Mouse (Mus musculus): ENCODE data around the gene Kif5a. TPM values are rescaled to one million over a fixed set of nuclear protein-coding genes. Genes with fewer than 3 reads are reported as not detected.

The Kif5a gene
- polyA plus RNA-seq, 1 experiment = 3.7 TPM

- Histone ChIP-seq H3K27ac (ENCODE audit: insufficient read depth, low read depth, low read length) (no peak overlapping the region), H3K36me3 (ENCODE audit: control insufficient read depth, insufficient read depth, low read length) (peaks cover 3% of the 10 kb centered on the region), H3K4me3 (ENCODE audit: insufficient read depth, low read depth, low read length) (no peak overlapping the region), H3K4me1 (ENCODE audit: control insufficient read depth, insufficient read depth, low read length) (peaks cover 14% of the 10 kb centered on the region), H3K27me3 (replicated peaks; ENCODE audit: control insufficient read depth, insufficient read depth, low read length) (no peaks in the 10 kb centered on the region)
- TF ChIP-seq CTCF (conservative IDR thresholded peaks at IDR 0.05; ENCODE audit: insufficient read depth, insufficient read length, low read depth, low read length) (no peak), POLR2A (IDR thresholded peaks at IDR 0.05; ENCODE audit: low read depth, low read length) (no peak)
- 96% methylated on average over 7 of the region's 7 CpGs for WGBS
- no peak for DNase-seq
These were observed 21.0 kb upstream of the Kif5a start for GRCm38 (mm10) chr10:127284105-127284622.

GRCm38 (mm10) chr10:127282620-127283215 lies 19.6 kb upstream of the Kif5a start:
- 45% methylated on average over 13 of the region's 13 CpGs for WGBS
- Histone ChIP-seq H3K4me3 (ENCODE audit: insufficient read depth, low read depth, low read length) (no peak overlapping the region), H3K4me1 (ENCODE audit: control insufficient read depth, insufficient read depth, low read length) (peaks cover 12% of the 10 kb centered on the region), H3K36me3 (ENCODE audit: control insufficient read depth, insufficient read depth, low read length) (peaks cover 3% of the 10 kb centered on the region), H3K27ac (ENCODE audit: insufficient read depth, low read depth, low read length) (no peak overlapping the region), H3K27me3 (replicated peaks; ENCODE audit: control insufficient read depth, insufficient read depth, low read length) (no peaks in the 10 kb centered on the region)
- TF ChIP-seq POLR2A (IDR thresholded peaks at IDR 0.05; ENCODE audit: low read depth, low read length) = no peak
- no peak for TF ChIP-seq CTCF (conservative IDR thresholded peaks at IDR 0.05; ENCODE audit: insufficient read depth, insufficient read length, low read depth, low read length)
- DNase-seq = peak; percentile 39

GRCm38 (mm10) chr10:127281316-127281715 lies 18.2 kb upstream of the Kif5a start:
- Histone ChIP-seq H3K4me3 (ENCODE audit: insufficient read depth, low read depth, low read length) (no peak overlapping the region), H3K27ac (ENCODE audit: insufficient read depth, low read depth, low read length) (no peak overlapping the region), H3K27me3 (replicated peaks; ENCODE audit: control insufficient read depth, insufficient read depth, low read length) (no peaks in the 10 kb centered on the region), H3K4me1 (ENCODE audit: control insufficient read depth, insufficient read depth, low read length) (no peaks in the 10 kb centered on the region), H3K36me3 (ENCODE audit: control insufficient read depth, insufficient read depth, low read length) (peaks cover 3% of the 10 kb centered on the region)
- 68% methylated on average over 8 of the region's 8 CpGs for WGBS
- TF ChIP-seq CTCF (conservative IDR thresholded peaks at IDR 0.05; ENCODE audit: insufficient read depth, insufficient read length, low read depth, low read length) (no peak), POLR2A (IDR thresholded peaks at IDR 0.05; ENCODE audit: low read depth, low read length) (no peak)
- peak; percentile 43 for DNase-seq

- no peaks in the 10 kb centered on the region for H3K27me3 ChIP-seq (replicated peaks; ENCODE audit: control insufficient read depth, insufficient read depth, low read length)
- H3K27ac ChIP-seq (ENCODE audit: insufficient read depth, low read depth, low read length) = no peak overlapping the region
- DNase-seq = no peak
- no peaks in the 10 kb centered on the region for H3K4me1 ChIP-seq (ENCODE audit: control insufficient read depth, insufficient read depth, low read length)
- TF ChIP-seq CTCF (conservative IDR thresholded peaks at IDR 0.05; ENCODE audit: insufficient read depth, insufficient read length, low read depth, low read length) (peak; percentile 23; the same call in 1 of the 2 replicates), POLR2A (IDR thresholded peaks at IDR 0.05; ENCODE audit: low read depth, low read length) (no peak)
- 100% methylated on average over 2 of the region's 2 CpGs for WGBS
- H3K36me3 ChIP-seq (ENCODE audit: control insufficient read depth, insufficient read depth, low read length) = peaks cover 4% of the 10 kb centered on the region
- H3K4me3 ChIP-seq (ENCODE audit: insufficient read depth, low read depth, low read length) = no peak overlapping the region
These were observed 16.6 kb upstream of the Kif5a start for GRCm38 (mm10) chr10:127279730-127280129.

- H3K27me3 ChIP-seq (replicated peaks; ENCODE audit: control insufficient read depth, insufficient read depth, low read length) = no peaks in the 10 kb centered on the region
- H3K27ac ChIP-seq (ENCODE audit: insufficient read depth, low read depth, low read length) = no peak overlapping the region
- DNase-seq = no peak
- H3K4me3 ChIP-seq (ENCODE audit: insufficient read depth, low read depth, low read length) = no peak overlapping the region
- no peaks in the 10 kb centered on the region for H3K4me1 ChIP-seq (ENCODE audit: control insufficient read depth, insufficient read depth, low read length)
- TF ChIP-seq POLR2A (IDR thresholded peaks at IDR 0.05; ENCODE audit: low read depth, low read length) = no peak
- H3K36me3 ChIP-seq (ENCODE audit: control insufficient read depth, insufficient read depth, low read length) = 0 out of 2 replicates have a peak, but pooled peaks cover 1% of the 10 kb centered on the region
- WGBS = 91% methylated on average over 11 of the region's 11 CpGs
These were observed 11.3 kb upstream of the Kif5a start for GRCm38 (mm10) chr10:127274261-127275022.

- WGBS = 91% methylated on average over 5 of the region's 5 CpGs
- H3K27ac ChIP-seq (ENCODE audit: insufficient read depth, low read depth, low read length) = no peak overlapping the region
- no peaks in the 10 kb centered on the region for H3K27me3 ChIP-seq (replicated peaks; ENCODE audit: control insufficient read depth, insufficient read depth, low read length)
- TF ChIP-seq POLR2A (IDR thresholded peaks at IDR 0.05; ENCODE audit: low read depth, low read length) (no peak), CTCF (conservative IDR thresholded peaks at IDR 0.05; ENCODE audit: insufficient read depth, insufficient read length, low read depth, low read length) (no peak)
- H3K4me1 ChIP-seq (ENCODE audit: control insufficient read depth, insufficient read depth, low read length) = peaks cover 2% of the 10 kb centered on the region
- 0 out of 2 replicates have a peak, but pooled peaks cover 1% of the 10 kb centered on the region for H3K36me3 ChIP-seq (ENCODE audit: control insufficient read depth, insufficient read depth, low read length)
- no peak overlapping the region for H3K4me3 ChIP-seq (ENCODE audit: insufficient read depth, low read depth, low read length)
- DNase-seq = no peak
These were observed 9.2 kb upstream of the Kif5a start for GRCm38 (mm10) chr10:127272371-127272770.

- no peak for DNase-seq
- 82% methylated on average over 4 of the region's 4 CpGs for WGBS
- H3K4me3 ChIP-seq (ENCODE audit: insufficient read depth, low read depth, low read length) = no peak overlapping the region
- no peaks in the 10 kb centered on the region for H3K27me3 ChIP-seq (replicated peaks; ENCODE audit: control insufficient read depth, insufficient read depth, low read length)
- TF ChIP-seq CTCF (conservative IDR thresholded peaks at IDR 0.05; ENCODE audit: insufficient read depth, insufficient read length, low read depth, low read length) (no peak), POLR2A (IDR thresholded peaks at IDR 0.05; ENCODE audit: low read depth, low read length) (no peak)
- H3K27ac ChIP-seq (ENCODE audit: insufficient read depth, low read depth, low read length) = no peak overlapping the region
- peaks cover 5% of the 10 kb centered on the region for H3K4me1 ChIP-seq (ENCODE audit: control insufficient read depth, insufficient read depth, low read length)
- no peaks in the 10 kb centered on the region for H3K36me3 ChIP-seq (ENCODE audit: control insufficient read depth, insufficient read depth, low read length)
These were observed 6.7 kb upstream of the Kif5a start for GRCm38 (mm10) chr10:127269884-127270283.
